Mouse (Mus musculus): Measurements from ENCODE around the gene Dkk2. TPM values are rescaled to one million over a fixed set of nuclear protein-coding genes. Genes with fewer than 3 reads are reported as not detected.

Dkk2 gene
- polyA plus RNA-seq, 2 experiments, result 63.1 to 69.3 TPM

- no peak for TF ChIP-seq POLR2A (IDR thresholded peaks at IDR 0.05; ENCODE audit: borderline replicate concordance, extremely low read depth, insufficient read depth, insufficient read length)
- WGBS, result 58% methylated on average over 3 of the region's 3 CpGs
- Histone ChIP-seq H3K9me3 (ENCODE audit: control insufficient read depth, low read length) (no peaks in the 10 kb centered on the region), H3K4me3 (replicated peaks; ENCODE audit: low read length) (no peak overlapping the region), H3K9ac (ENCODE audit: low read depth, low read length, severe bottlenecking) (no peak overlapping the region), H3K27ac (replicated peaks; ENCODE audit: low read depth, low read length) (no peak overlapping the region), H3K4me1 (ENCODE audit: control insufficient read depth, insufficient read depth, low read length) (0 out of 2 replicates have a peak, but pooled peaks cover 4% of the 10 kb centered on the region), H3K4me2 (replicated peaks; ENCODE audit: low read depth, low read length, severe bottlenecking) (no peak overlapping the region), H3K36me3 (ENCODE audit: control insufficient read depth, insufficient read depth, low read length) (no peaks in the 10 kb centered on the region), H3K27me3 (ENCODE audit: control insufficient read depth, insufficient read depth, low read length) (no peaks in the 10 kb centered on the region)
- no peak for DNase-seq (ENCODE audit: low spot score)
- ATAC-seq (ENCODE audit: low FRiP score, low read depth), result no peak
Observed at GRCm38 (mm10) chr3:132100746-132101145, 15.7 kb downstream of the Dkk2 start.

- Histone ChIP-seq H3K9me3 (ENCODE audit: control insufficient read depth, low read length) (no peaks in the 10 kb centered on the region), H3K36me3 (ENCODE audit: control insufficient read depth, insufficient read depth, low read length) (no peaks in the 10 kb centered on the region), H3K4me3 (replicated peaks; ENCODE audit: low read length) (no peak overlapping the region), H3K27me3 (ENCODE audit: control insufficient read depth, insufficient read depth, low read length) (no peaks in the 10 kb centered on the region), H3K4me2 (replicated peaks; ENCODE audit: low read depth, low read length, severe bottlenecking) (peak overlapping the region; percentile 8; the same call in 1 of the 2 replicates), H3K4me1 (ENCODE audit: control insufficient read depth, insufficient read depth, low read length) (0 out of 2 replicates have a peak, but pooled peaks cover 4% of the 10 kb centered on the region), H3K9ac (ENCODE audit: low read depth, low read length, severe bottlenecking) (no peak overlapping the region), H3K27ac (replicated peaks; ENCODE audit: low read depth, low read length) (no peak overlapping the region)
- WGBS, result 47% methylated on average over 9 of the region's 9 CpGs
- no peak for TF ChIP-seq POLR2A (IDR thresholded peaks at IDR 0.05; ENCODE audit: borderline replicate concordance, extremely low read depth, insufficient read depth, insufficient read length)
- DNase-seq (ENCODE audit: low spot score), result no peak
- ATAC-seq (ENCODE audit: low FRiP score, low read depth), result no peak
Observed at GRCm38 (mm10) chr3:132103020-132103419, 17.9 kb downstream of the Dkk2 start.

DNA sequence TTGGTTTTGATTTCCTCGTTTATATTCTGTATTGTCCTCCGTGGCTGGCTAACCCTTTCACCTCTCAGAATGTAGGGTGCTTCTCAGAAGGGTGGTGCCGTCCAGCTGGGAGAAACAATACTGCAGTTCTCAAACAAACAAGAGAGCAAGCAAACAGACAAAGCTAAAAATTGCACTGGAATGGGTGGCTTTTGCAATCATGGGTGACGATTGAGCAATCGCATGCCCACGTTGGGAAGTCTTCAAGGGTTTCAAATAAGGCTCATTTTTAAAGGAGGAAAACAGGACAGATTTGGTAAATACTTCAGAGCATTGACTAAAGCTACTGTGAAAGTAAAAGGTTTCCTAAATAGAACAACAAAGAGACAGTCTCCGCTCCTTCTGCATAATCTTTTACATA lies 18.4 kb downstream of the Dkk2 start:
- H3K27me3 ChIP-seq (ENCODE audit: control insufficient read depth, insufficient read depth, low read length), result no peaks in the 10 kb centered on the region
- H3K9me3 ChIP-seq (ENCODE audit: control insufficient read depth, low read length), result no peaks in the 10 kb centered on the region
- no peak overlapping the region for H3K4me3 ChIP-seq (replicated peaks; ENCODE audit: low read length)
- DNase-seq (ENCODE audit: low spot score) (no peak), ATAC-seq (ENCODE audit: low FRiP score, low read depth) (no peak)
- H3K27ac ChIP-seq (replicated peaks; ENCODE audit: low read depth, low read length), result no peak overlapping the region
- H3K4me1 ChIP-seq (ENCODE audit: control insufficient read depth, insufficient read depth, low read length), result 0 out of 2 replicates have a peak, but pooled peaks cover 4% of the 10 kb centered on the region
- WGBS, result 58% methylated on average over 7 of the region's 7 CpGs
- H3K4me2 ChIP-seq (replicated peaks; ENCODE audit: low read depth, low read length, severe bottlenecking), result no peak overlapping the region
- no peak overlapping the region for H3K9ac ChIP-seq (ENCODE audit: low read depth, low read length, severe bottlenecking)
- H3K36me3 ChIP-seq (ENCODE audit: control insufficient read depth, insufficient read depth, low read length), result no peaks in the 10 kb centered on the region
- no peak for TF ChIP-seq POLR2A (IDR thresholded peaks at IDR 0.05; ENCODE audit: borderline replicate concordance, extremely low read depth, insufficient read depth, insufficient read length)

- no peak for TF ChIP-seq POLR2A (IDR thresholded peaks at IDR 0.05; ENCODE audit: borderline replicate concordance, extremely low read depth, insufficient read depth, insufficient read length)
- 58% methylated on average over 7 of the region's 7 CpGs for WGBS
- ATAC-seq (ENCODE audit: low FRiP score, low read depth), result no peak
Observed at GRCm38 (mm10) chr3:132115772-132116511, 30.9 kb downstream of the Dkk2 start.

GRCm38 (mm10) chr3:132121344-132121743 lies 36.3 kb downstream of the Dkk2 start:
- no peak overlapping the region for H3K27ac ChIP-seq (replicated peaks; ENCODE audit: low read depth, low read length)
- H3K4me1 ChIP-seq (ENCODE audit: control insufficient read depth, insufficient read depth, low read length), result no peaks in the 10 kb centered on the region
- H3K9me3 ChIP-seq (ENCODE audit: control insufficient read depth, low read length), result no peaks in the 10 kb centered on the region
- DNase-seq (ENCODE audit: low spot score) (no peak), ATAC-seq (ENCODE audit: low FRiP score, low read depth) (no peak)
- TF ChIP-seq POLR2A (IDR thresholded peaks at IDR 0.05; ENCODE audit: borderline replicate concordance, extremely low read depth, insufficient read depth, insufficient read length), result no peak
- H3K4me3 ChIP-seq (replicated peaks; ENCODE audit: low read length), result no peak overlapping the region
- 40% methylated on average over 5 of the region's 5 CpGs for WGBS
- no peaks in the 10 kb centered on the region for H3K36me3 ChIP-seq (ENCODE audit: control insufficient read depth, insufficient read depth, low read length)
- no peak overlapping the region for H3K4me2 ChIP-seq (replicated peaks; ENCODE audit: low read depth, low read length, severe bottlenecking)
- H3K9ac ChIP-seq (ENCODE audit: low read depth, low read length, severe bottlenecking), result no peak overlapping the region
- H3K27me3 ChIP-seq (ENCODE audit: control insufficient read depth, insufficient read depth, low read length), result no peaks in the 10 kb centered on the region

More at GRCm38 (mm10) chr3:132115772-132116511, 30.9 kb downstream of the Dkk2 start:
- no peak overlapping the region for H3K9ac ChIP-seq (ENCODE audit: low read depth, low read length, severe bottlenecking)
- no peaks in the 10 kb centered on the region for H3K9me3 ChIP-seq (ENCODE audit: control insufficient read depth, low read length)
- H3K4me3 ChIP-seq (replicated peaks; ENCODE audit: low read length), result no peak overlapping the region
- H3K36me3 ChIP-seq (ENCODE audit: control insufficient read depth, insufficient read depth, low read length), result 0 out of 2 replicates have a peak, but pooled peaks cover 6% of the 10 kb centered on the region
- H3K4me2 ChIP-seq (replicated peaks; ENCODE audit: low read depth, low read length, severe bottlenecking), result no peak overlapping the region
- no peaks in the 10 kb centered on the region for H3K4me1 ChIP-seq (ENCODE audit: control insufficient read depth, insufficient read depth, low read length)
- no peak overlapping the region for H3K27ac ChIP-seq (replicated peaks; ENCODE audit: low read depth, low read length)
- H3K27me3 ChIP-seq (ENCODE audit: control insufficient read depth, insufficient read depth, low read length), result no peaks in the 10 kb centered on the region
- DNase-seq (ENCODE audit: low spot score), result no peak
